Mouse (Mus musculus) spleen, postnatal 0 days (tissue): Measurements from ENCODE around the gene Rab3il1. TPM values are rescaled to one million over a fixed set of nuclear protein-coding genes. Genes with fewer than 3 reads are reported as not detected.

Source experiments
- polyA plus RNA-seq: library from polyadenylated mRNA; unstranded; fragments of >200 nt; fragmentation: Nextera tagmentation; extraction: Ambion mirVana; gene quantifications from 2 replicates; pipeline ENCODE4 v1.2.1, GENCODE M21; 2015

Rab3il1 gene
- polyA plus RNA-seq: 166 TPM in 2 replicates

DNA sequence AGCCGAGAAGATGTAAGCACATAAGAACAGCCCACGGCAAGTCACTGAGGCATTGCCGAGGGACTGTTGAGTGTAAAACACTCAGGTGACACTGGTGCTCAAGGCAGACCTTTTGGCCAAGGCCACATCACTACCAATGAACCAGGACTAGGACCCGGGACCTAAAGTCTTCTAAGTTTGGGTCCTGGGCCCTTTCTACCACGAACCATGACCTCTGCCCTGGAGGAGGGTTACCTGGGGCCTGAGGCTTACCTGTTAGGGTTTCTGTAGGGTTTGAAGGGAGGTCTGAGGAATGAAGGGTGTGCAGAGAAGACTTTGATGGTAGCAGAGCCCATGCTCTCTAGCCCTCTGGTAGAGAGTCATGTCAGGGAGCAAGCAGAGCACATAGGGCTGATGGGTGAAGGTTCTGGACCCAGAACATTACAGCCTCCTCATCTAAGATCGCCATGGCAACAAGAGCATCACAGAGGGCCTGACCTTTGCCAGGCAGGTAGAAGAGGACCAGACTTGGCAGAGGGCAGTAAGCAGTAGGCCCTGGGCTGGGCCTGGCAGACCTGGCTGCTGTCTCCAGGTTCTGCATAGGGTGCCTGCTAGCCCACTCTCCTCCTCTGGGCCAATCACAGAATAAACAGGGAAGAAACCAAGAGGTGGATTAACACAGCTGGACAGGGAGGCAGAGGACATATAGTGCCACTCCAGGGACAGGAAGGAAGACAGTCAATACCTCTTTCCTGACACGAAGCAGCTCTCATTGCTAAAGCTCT, at the start of gene Rab3il1, which contains the start of gene Best1:
TSS of gene Rab3il1 (plus strand) at position 464 of the 764 bp plus-strand sequence.
TSS of gene Best1 (minus strand) at position 428 of the 764 bp plus-strand sequence.

DNA sequence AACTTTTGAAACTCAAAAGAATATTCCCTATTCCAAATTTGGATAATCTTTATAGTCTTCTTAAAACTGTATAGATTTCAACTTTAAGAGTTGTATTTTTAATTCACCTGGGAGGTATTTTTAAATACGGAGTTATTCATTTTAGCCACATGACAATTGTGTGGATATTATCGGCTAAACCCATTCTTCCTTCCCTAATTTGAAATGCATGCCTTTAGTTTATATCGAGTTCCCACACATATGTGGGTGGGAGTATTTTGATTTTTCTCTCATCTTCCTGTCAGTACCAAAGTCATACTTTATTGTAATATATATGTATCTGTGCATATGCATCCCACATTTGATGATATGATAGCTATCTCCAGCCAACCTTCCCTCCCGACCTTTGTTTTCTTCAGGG, 21.2 kb upstream of the Rab3il1 start, which contains the start of gene Fth1:
TSS of gene Fth1 (plus strand) at position 341 of the 400 bp plus-strand sequence.

DNA sequence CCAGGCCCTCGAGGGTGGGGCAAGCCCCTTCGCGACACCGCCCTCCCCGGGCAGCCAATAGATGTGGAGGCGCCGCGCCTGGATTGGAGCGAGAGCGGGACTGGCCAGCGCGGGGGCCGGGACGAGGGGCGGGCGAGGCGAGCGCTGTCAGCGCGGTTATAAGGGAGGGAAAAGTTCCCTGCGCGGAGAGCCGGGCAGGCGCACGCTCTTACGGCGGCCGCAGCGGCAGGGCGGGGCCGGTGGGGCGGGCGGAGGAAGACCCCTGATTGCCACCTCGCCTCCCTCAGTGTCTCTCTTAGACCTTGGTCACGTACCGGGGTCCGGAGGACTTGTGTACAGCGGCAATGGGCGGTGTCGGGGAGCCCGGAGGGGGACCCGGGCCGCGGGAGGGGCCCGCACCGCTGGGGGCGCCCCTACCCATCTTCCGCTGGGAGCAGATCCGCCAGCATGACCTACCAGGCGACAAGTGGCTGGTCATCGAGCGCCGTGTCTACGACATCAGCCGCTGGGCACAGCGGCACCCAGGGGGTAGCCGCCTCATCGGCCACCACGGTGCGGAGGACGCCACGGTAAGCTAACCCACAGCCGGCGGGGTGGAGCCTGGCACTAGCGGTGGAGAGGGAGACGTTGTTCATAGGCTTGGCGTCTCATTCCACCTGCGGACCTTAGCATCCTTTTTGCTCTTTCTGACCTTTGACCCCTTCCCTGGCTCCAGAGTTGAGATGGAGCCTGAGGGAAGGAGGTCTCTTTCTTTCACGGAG, 40.1 kb downstream of the Rab3il1 start, which contains the start of gene Fads3:
TSS of gene Fads3 (plus strand) at position 182 of the 761 bp plus-strand sequence.

Other genes starting within 250 kb of the Rab3il1 start
- gene Scgb2a2, start 154.1 kb upstream of the Rab3il1 start, polyA plus RNA-seq: not detected in 2 replicates
- 123 and 130 TPM in 2 replicates for gene Incenp, start 102.1 kb upstream of the Rab3il1 start, polyA plus RNA-seq
- gene Fth1, start 21.1 kb upstream of the Rab3il1 start, polyA plus RNA-seq: 3,834 and 4,530 TPM in 2 replicates
- gene Best1, start within 50 bp of the Rab3il1 start, polyA plus RNA-seq: 0.52 and 0.66 TPM in 2 replicates
- gene Fads3, start 39.9 kb downstream of the Rab3il1 start, polyA plus RNA-seq: 8.3 and 8.4 TPM in 2 replicates
- 22.1 and 23.8 TPM in 2 replicates for gene Fads2, start 100.1 kb downstream of the Rab3il1 start, polyA plus RNA-seq
- 28.9 and 31.8 TPM in 2 replicates for gene Fads1, start 181.2 kb downstream of the Rab3il1 start, polyA plus RNA-seq
- 314 and 316 TPM in 2 replicates for gene Tmem258, start 202.3 kb downstream of the Rab3il1 start, polyA plus RNA-seq
- 162 and 196 TPM in 2 replicates for gene Fen1, start 202.5 kb downstream of the Rab3il1 start, polyA plus RNA-seq
- 1.7 and 2.4 TPM in 2 replicates for gene Myrf, start 239.1 kb downstream of the Rab3il1 start, polyA plus RNA-seq